Mouse (Mus musculus): ENCODE results near the gene Gpr137. TPM values are rescaled to one million over a fixed set of nuclear protein-coding genes. Genes with fewer than 3 reads are reported as not detected.

Gene Gpr137
- polyA plus RNA-seq, 1 experiment from 2014 or later: 33.1 TPM

DNA sequence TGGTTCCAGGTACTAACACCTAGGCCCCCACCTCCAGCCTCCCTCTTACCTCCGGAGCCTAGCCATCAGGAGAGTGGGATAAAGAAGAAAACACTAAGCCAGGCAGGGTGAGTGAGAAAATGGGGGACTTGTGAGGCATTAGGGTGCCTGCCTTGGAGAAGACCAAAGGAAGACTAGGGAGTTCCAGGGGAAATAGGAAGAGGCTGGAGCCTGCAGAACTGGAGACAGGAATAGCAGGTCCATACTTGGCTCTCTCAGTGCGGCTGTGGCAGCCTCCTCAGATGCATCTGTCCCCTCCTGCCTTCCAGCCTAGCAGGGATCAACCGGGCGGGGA lies 9.2 kb downstream of the Gpr137 start:
- 41% methylated on average over 4 of the region's 4 CpGs for WGBS
- H3K27ac ChIP-seq: no peak overlapping the region
- peaks cover 25% of the 10 kb centered on the region for H3K27me3 ChIP-seq (ENCODE audit: insufficient read depth, low read length)
- ATAC-seq (replicated peaks; ENCODE audit: low FRiP score, low read depth) (no peak), DNase-seq (ENCODE audit: low spot score) (no peak)
- H3K36me3 ChIP-seq (ENCODE audit: insufficient read depth, low read length): no peaks in the 10 kb centered on the region
- peaks cover 10% of the 10 kb centered on the region; the same call in 1 of the 2 replicates for H3K4me1 ChIP-seq (replicated peaks; ENCODE audit: insufficient read depth, low read length)
- peak overlapping the region; percentile 84; the same call in 1 of the 2 replicates for H3K4me2 ChIP-seq (ENCODE audit: low read length)
- peak overlapping the region; percentile 38; the same call in 1 of the 2 replicates for H3K4me3 ChIP-seq (replicated peaks; ENCODE audit: low read depth, low read length)
- H3K9ac ChIP-seq (ENCODE audit: low read depth, low read length): no peak overlapping the region
- no peak for TF ChIP-seq CTCF (IDR thresholded peaks at IDR 0.05; ENCODE audit: low read depth)
- H3K9me3 ChIP-seq (replicated peaks; ENCODE audit: low read length): no peaks in the 10 kb centered on the region

DNA sequence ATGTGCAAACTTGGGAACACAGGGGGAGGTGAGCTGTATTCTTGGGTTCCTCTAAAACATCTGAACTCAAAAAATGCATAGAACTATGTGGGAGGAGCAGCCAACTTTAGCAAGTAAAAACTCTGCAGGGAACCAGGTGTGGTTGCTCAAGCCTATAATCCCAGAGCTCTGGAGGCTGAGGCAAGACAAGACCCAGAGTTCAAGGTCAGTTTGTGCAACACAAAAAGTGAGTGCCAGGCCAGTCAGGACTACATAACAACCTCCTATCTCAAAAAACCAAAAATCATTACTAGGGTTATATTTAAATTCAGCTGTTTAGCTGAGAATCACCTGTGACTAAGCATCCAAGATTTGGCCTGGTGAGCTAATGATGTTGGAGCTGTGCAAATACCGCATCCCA lies 10.3 kb downstream of the Gpr137 start:
- WGBS: 74% methylated on average over 1 of the region's 1 CpGs
- no peak for TF ChIP-seq CTCF (IDR thresholded peaks at IDR 0.05; ENCODE audit: low read depth)
- DNase-seq (ENCODE audit: low spot score) (no peak), ATAC-seq (replicated peaks; ENCODE audit: low FRiP score, low read depth) (no peak)
- no peaks in the 10 kb centered on the region for H3K36me3 ChIP-seq (ENCODE audit: insufficient read depth, low read length)
- peaks cover 10% of the 10 kb centered on the region; the same call in 1 of the 2 replicates for H3K4me1 ChIP-seq (replicated peaks; ENCODE audit: insufficient read depth, low read length)
- H3K9ac ChIP-seq (ENCODE audit: low read depth, low read length): no peak overlapping the region
- H3K4me3 ChIP-seq (replicated peaks; ENCODE audit: low read depth, low read length): no peak overlapping the region
- peaks cover 32% of the 10 kb centered on the region for H3K27me3 ChIP-seq (ENCODE audit: insufficient read depth, low read length)
- no peaks in the 10 kb centered on the region for H3K9me3 ChIP-seq (replicated peaks; ENCODE audit: low read length)
- H3K4me2 ChIP-seq (ENCODE audit: low read length): no peak overlapping the region
- no peak overlapping the region for H3K27ac ChIP-seq

DNA sequence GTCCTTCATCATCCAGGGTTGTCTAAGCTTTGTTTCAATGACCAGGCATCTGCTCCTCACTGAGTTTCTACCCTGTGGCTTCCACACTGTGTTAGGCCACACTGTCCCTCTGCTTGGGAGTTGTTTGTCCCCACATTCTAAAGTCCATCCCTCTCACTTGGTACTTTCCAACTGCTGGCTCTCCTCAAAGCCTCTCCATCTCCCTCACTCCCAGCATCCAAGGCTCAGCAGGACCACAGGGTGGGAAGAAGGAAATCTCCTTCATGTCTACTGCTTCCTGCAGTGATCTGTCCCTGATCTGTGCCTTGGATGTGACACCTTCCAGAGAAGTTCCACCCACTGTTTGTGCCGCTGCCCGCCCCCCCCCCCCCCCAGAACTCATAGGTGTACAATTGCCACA lies 11.3 kb downstream of the Gpr137 start:
- no peak overlapping the region for H3K4me3 ChIP-seq (replicated peaks; ENCODE audit: low read depth, low read length)
- peaks cover 10% of the 10 kb centered on the region; the same call in 1 of the 2 replicates for H3K4me1 ChIP-seq (replicated peaks; ENCODE audit: insufficient read depth, low read length)
- WGBS: no CpG with 5 or more reads among the region's 2 CpGs
- no peak overlapping the region for H3K4me2 ChIP-seq (ENCODE audit: low read length)
- DNase-seq (ENCODE audit: low spot score): no peak
- TF ChIP-seq CTCF (IDR thresholded peaks at IDR 0.05; ENCODE audit: low read depth): no peak
- peaks cover 40% of the 10 kb centered on the region for H3K27me3 ChIP-seq (ENCODE audit: insufficient read depth, low read length)
- H3K27ac ChIP-seq: no peak overlapping the region
- no peak for ATAC-seq (replicated peaks; ENCODE audit: low FRiP score, low read depth)
- H3K9ac ChIP-seq (ENCODE audit: low read depth, low read length): no peak overlapping the region
- H3K36me3 ChIP-seq (ENCODE audit: insufficient read depth, low read length): no peaks in the 10 kb centered on the region
- H3K9me3 ChIP-seq (replicated peaks; ENCODE audit: low read length): no peaks in the 10 kb centered on the region

DNA sequence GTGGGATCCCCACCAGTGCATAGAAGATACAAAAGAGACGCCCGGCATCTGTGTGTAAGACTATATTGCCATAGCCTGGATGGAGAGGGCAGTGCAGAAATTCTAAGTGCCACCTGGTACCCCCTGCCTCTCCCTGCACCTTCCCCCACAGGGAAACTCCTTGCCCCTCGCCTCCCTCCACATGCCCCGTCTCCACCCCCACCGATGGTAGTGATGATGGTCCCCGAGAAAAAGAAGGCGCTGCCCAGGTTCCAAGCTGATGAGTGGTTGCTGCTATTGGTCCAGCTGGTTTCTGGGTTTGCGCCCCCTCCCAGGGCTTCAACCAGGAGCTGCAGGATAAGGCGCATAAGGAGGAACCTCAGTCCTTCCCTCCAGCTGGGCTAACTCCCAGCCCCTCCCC lies 14.2 kb downstream of the Gpr137 start:
- ATAC-seq (replicated peaks; ENCODE audit: low FRiP score, low read depth) (no peak), DNase-seq (ENCODE audit: low spot score) (no peak)
- 19% methylated on average over 9 of the region's 9 CpGs for WGBS
- Histone ChIP-seq H3K9me3 (replicated peaks; ENCODE audit: low read length) (no peaks in the 10 kb centered on the region), H3K9ac (ENCODE audit: low read depth, low read length) (no peak overlapping the region), H3K4me3 (replicated peaks; ENCODE audit: low read depth, low read length) (no peak overlapping the region), H3K4me2 (ENCODE audit: low read length) (no peak overlapping the region), H3K27ac (no peak overlapping the region), H3K27me3 (ENCODE audit: insufficient read depth, low read length) (peaks cover 36% of the 10 kb centered on the region), H3K36me3 (ENCODE audit: insufficient read depth, low read length) (no peaks in the 10 kb centered on the region), H3K4me1 (replicated peaks; ENCODE audit: insufficient read depth, low read length) (no peaks in the 10 kb centered on the region)
- no peak for TF ChIP-seq CTCF (IDR thresholded peaks at IDR 0.05; ENCODE audit: low read depth)

DNA sequence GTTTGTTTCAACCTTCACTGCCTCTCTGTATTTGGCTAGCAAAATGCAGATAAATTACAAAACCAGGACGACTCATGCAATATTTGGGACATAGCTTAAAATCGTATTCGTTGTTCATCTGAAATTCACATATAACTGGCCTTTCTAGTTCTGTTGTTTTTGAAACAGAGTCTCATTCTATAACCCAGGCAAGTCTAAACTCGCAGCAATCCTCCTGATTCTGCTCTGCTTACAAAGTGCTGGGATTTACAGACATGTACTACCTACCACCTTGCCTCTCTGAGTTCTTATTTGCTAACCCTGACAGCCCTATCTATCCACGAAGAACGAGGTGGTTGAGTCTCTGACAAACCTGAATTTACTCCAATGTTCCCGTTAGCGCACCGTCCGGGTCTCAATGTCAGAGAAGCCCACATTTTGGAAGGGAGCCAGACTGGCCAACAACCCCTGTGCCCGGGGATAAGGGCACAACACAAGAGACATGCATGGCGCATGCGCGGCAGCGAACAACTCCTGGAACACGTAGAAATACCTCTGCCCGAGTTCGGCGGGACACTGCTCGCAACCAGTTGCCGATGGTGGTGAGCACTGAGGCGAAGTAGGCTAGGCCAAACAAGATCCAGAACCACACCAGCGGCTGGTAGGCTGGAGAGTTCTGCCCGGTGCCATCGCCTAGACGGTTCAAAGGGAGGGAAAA lies 15.6 kb downstream of the Gpr137 start:
- no peak for TF ChIP-seq CTCF (IDR thresholded peaks at IDR 0.05; ENCODE audit: low read depth)
- peaks cover 33% of the 10 kb centered on the region for H3K27me3 ChIP-seq (ENCODE audit: insufficient read depth, low read length)
- H3K4me1 ChIP-seq (replicated peaks; ENCODE audit: insufficient read depth, low read length): peaks cover 6% of the 10 kb centered on the region; the same call in 1 of the 2 replicates
- H3K36me3 ChIP-seq (ENCODE audit: insufficient read depth, low read length): no peaks in the 10 kb centered on the region
- H3K9me3 ChIP-seq (replicated peaks; ENCODE audit: low read length): no peaks in the 10 kb centered on the region
- no peak overlapping the region for H3K4me3 ChIP-seq (replicated peaks; ENCODE audit: low read depth, low read length)
- H3K27ac ChIP-seq: no peak overlapping the region
- H3K9ac ChIP-seq (ENCODE audit: low read depth, low read length): no peak overlapping the region
- ATAC-seq (replicated peaks; ENCODE audit: low FRiP score, low read depth) (no peak), DNase-seq (ENCODE audit: low spot score) (no peak)
- 0 out of 2 replicates have a peak overlapping the region, but pooled peaks have one; percentile 0 for H3K4me2 ChIP-seq (ENCODE audit: low read length)
- 16% methylated on average over 26 of the region's 26 CpGs for WGBS

DNA sequence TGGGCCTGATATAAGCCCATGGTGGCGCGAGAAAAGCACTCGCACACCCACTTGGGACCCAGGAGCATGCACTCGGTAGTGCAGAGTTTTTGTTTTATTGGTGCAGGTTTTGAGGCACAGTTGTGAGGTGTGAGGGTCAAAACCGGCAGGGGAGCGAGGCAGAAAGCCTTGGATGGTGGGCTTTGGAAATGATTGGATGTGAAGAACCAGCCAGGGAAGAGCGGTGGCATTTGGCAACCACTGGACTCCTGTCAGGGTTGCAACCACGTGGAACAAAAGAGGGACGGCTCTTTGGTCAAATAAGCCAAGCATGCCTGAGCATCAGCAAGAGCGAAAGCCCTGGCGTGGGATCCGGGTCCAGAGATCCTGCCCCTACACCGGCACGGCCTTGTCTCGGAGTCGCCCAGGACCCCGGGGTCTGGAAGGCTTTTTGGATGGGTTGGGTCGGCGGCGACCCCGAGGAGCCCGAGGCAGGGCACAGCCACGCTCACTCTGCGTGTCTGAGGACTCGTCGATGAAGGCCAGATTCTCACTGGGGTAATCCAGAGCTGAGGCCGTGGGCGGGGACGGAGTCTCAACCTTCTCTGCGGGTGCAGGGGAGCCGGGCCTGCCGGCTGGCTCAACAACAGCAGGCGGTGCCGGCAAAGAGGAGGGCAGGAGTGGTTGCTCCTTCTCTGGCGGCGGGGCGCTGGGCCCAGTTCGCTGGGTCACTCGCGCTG lies 16.5 kb downstream of the Gpr137 start:
- peaks cover 30% of the 10 kb centered on the region for H3K27me3 ChIP-seq (ENCODE audit: insufficient read depth, low read length)
- TF ChIP-seq CTCF (IDR thresholded peaks at IDR 0.05; ENCODE audit: low read depth): no peak
- H3K36me3 ChIP-seq (ENCODE audit: insufficient read depth, low read length): no peaks in the 10 kb centered on the region
- no peak overlapping the region for H3K9ac ChIP-seq (ENCODE audit: low read depth, low read length)
- H3K27ac ChIP-seq: no peak overlapping the region
- ATAC-seq (replicated peaks; ENCODE audit: low FRiP score, low read depth): no peak
- H3K9me3 ChIP-seq (replicated peaks; ENCODE audit: low read length): no peaks in the 10 kb centered on the region
- 18% methylated on average over 37 of the region's 40 CpGs for WGBS
- H3K4me3 ChIP-seq (replicated peaks; ENCODE audit: low read depth, low read length): peak overlapping the region; percentile 1; the same call in 1 of the 2 replicates
- DNase-seq (ENCODE audit: low spot score): no peak
- peak overlapping the region; percentile 44 for H3K4me2 ChIP-seq (ENCODE audit: low read length)
- H3K4me1 ChIP-seq (replicated peaks; ENCODE audit: insufficient read depth, low read length): peaks cover 6% of the 10 kb centered on the region

Data from kidney, postnatal 0 days (tissue).